Comparison of ENCODE assay signal across 15 mouse cellular contexts in genomic region chr4:126779148-126779581, GRCm38 (mm10). TPM values are rescaled to one million over a fixed set of nuclear protein-coding genes. Genes with fewer than 3 reads are reported as not detected.
DNase-seq lines count a peak whose midpoint lies in the region; ATAC-seq lines count a peak whose summit lies in the region.
"Had no signal": no experiment of that assay in that cellular context is flagged by ENCODE, and none has a peak within 500 bp of the region (broad histone marks: within the 10 kb centered on the region; RNA-seq: fewer than 3 reads in every experiment).

No protein-coding gene starts in this region.

- ATAC-seq in heart, embryonic 11.5 days (replicated peaks; ENCODE audit: insufficient number of reproducible peaks, low FRiP score, low TSS enrichment), result no peak
- ATAC-seq in forebrain, embryonic 12.5 days (ENCODE audit: low FRiP score), result 0 out of 2 replicates have a peak, but pooled peaks have one; percentile 54
- ATAC-seq in limb, embryonic 12.5 days (ENCODE audit: insufficient number of reproducible peaks, insufficient read depth, low FRiP score, low TSS enrichment, low read depth), result no peak

- intact Hi-C loops in heart, postnatal 25 days (cut with DNase I), result no loop called here

- H3K9ac ChIP-seq in heart, embryonic 11.5 days (ENCODE audit: low read depth, low read length), result no peak overlapping the region
- H3K9ac ChIP-seq in forebrain, embryonic 12.5 days, result no peak overlapping the region
- no peak overlapping the region for H3K9ac ChIP-seq in limb, embryonic 12.5 days (replicated peaks)

- no peak overlapping the region for H3K4me3 ChIP-seq in heart, embryonic 11.5 days (ENCODE audit: low read depth, low read length)
- H3K4me3 ChIP-seq in forebrain, embryonic 12.5 days (replicated peaks), result no peak overlapping the region
- H3K4me3 ChIP-seq in limb, embryonic 12.5 days (replicated peaks), result no peak overlapping the region

- 0 out of 2 replicates have a peak overlapping the region, but pooled peaks have one; percentile 27 for H3K4me2 ChIP-seq in heart, embryonic 11.5 days
- H3K4me2 ChIP-seq in forebrain, embryonic 12.5 days, result no peak overlapping the region
- no peak overlapping the region for H3K4me2 ChIP-seq in limb, embryonic 12.5 days

- no peak overlapping the region for H3K27ac ChIP-seq in heart, embryonic 11.5 days (ENCODE audit: low read depth, low read length)
- H3K27ac ChIP-seq in forebrain, embryonic 12.5 days, result peak overlapping the region; percentile 82
- H3K27ac ChIP-seq in limb, embryonic 12.5 days, result 0 out of 2 replicates have a peak overlapping the region, but pooled peaks have one; percentile 62

- H3K4me1 ChIP-seq in heart, embryonic 11.5 days (ENCODE audit: control insufficient read depth, insufficient read depth, low read length), result peaks cover 4% of the 10 kb centered on the region; the same call in 1 of the 2 replicates
- H3K4me1 ChIP-seq in forebrain, embryonic 12.5 days, result peaks cover 49% of the 10 kb centered on the region
- H3K4me1 ChIP-seq in limb, embryonic 12.5 days (replicated peaks), result peaks cover 62% of the 10 kb centered on the region

- H3K9me3 ChIP-seq in heart, embryonic 11.5 days (replicated peaks; ENCODE audit: control insufficient read depth, low read length), result no peaks in the 10 kb centered on the region
- H3K9me3 ChIP-seq in forebrain, embryonic 12.5 days, result no peaks in the 10 kb centered on the region
- no peaks in the 10 kb centered on the region for H3K9me3 ChIP-seq in limb, embryonic 12.5 days

- DNase-seq in heart, postnatal 25 days (ENCODE audit: low spot score), result no peak
- DNase-seq in brain, adult 2 months (ENCODE audit: low read depth, low spot score), result peak; percentile 74
- DNase-seq in thymus, adult 18-20 months, result no peak
- DNase-seq in layer of hippocampus, adult 9-11 months, result no peak
- DNase-seq in kidney, postnatal 36 days, result no peak
- DNase-seq: gastrocnemius, postnatal 25 days; kidney, adult 11 months; lung, adult 18-20 months had no signal

- H3K36me3 ChIP-seq in heart, embryonic 11.5 days (ENCODE audit: control insufficient read depth, insufficient read depth, low read length), result no peaks in the 10 kb centered on the region
- no peaks in the 10 kb centered on the region; the same call in 1 of the 2 replicates for H3K36me3 ChIP-seq in forebrain, embryonic 12.5 days (replicated peaks)
- H3K36me3 ChIP-seq in limb, embryonic 12.5 days, result no peaks in the 10 kb centered on the region

- 48% methylated on average over 8 of the region's 8 CpGs for WGBS in heart, embryonic 11.5 days (ENCODE audit: insufficient replicate concordance)
- WGBS in forebrain, embryonic 12.5 days, result 24% methylated on average over 8 of the region's 8 CpGs
- WGBS in limb, embryonic 12.5 days, result 44% methylated on average over 8 of the region's 8 CpGs

- no peaks in the 10 kb centered on the region for H3K27me3 ChIP-seq in heart, embryonic 11.5 days (ENCODE audit: control insufficient read depth, insufficient read depth, low read length)
- no peaks in the 10 kb centered on the region for H3K27me3 ChIP-seq in forebrain, embryonic 12.5 days
- no peaks in the 10 kb centered on the region for H3K27me3 ChIP-seq in limb, embryonic 12.5 days

RNA-seq across cellular contexts. Expression of gene AU040320, which starts 25.8 kb away (rescaled TPM):
- polyA plus RNA-seq in heart, embryonic 11.5 days (2014; fragmentation: Nextera tagmentation; extraction: Ambion mirVana), result 20.7 and 24.2 TPM in 2 replicates
- 10 to 100 TPM; 29.6 to 33.5 TPM for total RNA-seq in heart, postnatal 25 days (2021)
- 32.9 and 33.5 TPM in 2 replicates for polyA plus RNA-seq in forebrain, embryonic 12.5 days (2016; fragmentation: Nextera tagmentation; extraction: Ambion mirVana)
- 15.7 and 17.4 TPM in 2 replicates for polyA plus RNA-seq in limb, embryonic 12.5 days (2016; fragmentation: Nextera tagmentation; extraction: Ambion mirVana)

RNA-seq across cellular contexts. Expression of gene Ncdn, which starts 25.9 kb away (rescaled TPM):
- polyA plus RNA-seq in heart, embryonic 11.5 days (2014; fragmentation: Nextera tagmentation; extraction: Ambion mirVana), result 19.3 and 20.4 TPM in 2 replicates
- total RNA-seq in heart, postnatal 25 days (2021), result 10 to 100 TPM; 14.7 TPM
- 46.4 and 52.3 TPM in 2 replicates for polyA plus RNA-seq in forebrain, embryonic 12.5 days (2016; fragmentation: Nextera tagmentation; extraction: Ambion mirVana)
- polyA plus RNA-seq in limb, embryonic 12.5 days (2016; fragmentation: Nextera tagmentation; extraction: Ambion mirVana), result 33.5 and 35.8 TPM in 2 replicates

RNA-seq across cellular contexts. Expression of gene Tfap2e, which starts 43.1 kb away (rescaled TPM):
- polyA plus RNA-seq in heart, embryonic 11.5 days (2014; fragmentation: Nextera tagmentation; extraction: Ambion mirVana), result not detected in 2 replicates
- not detected for total RNA-seq in heart, postnatal 25 days (2021)
- polyA plus RNA-seq in forebrain, embryonic 12.5 days (2016; fragmentation: Nextera tagmentation; extraction: Ambion mirVana), result 0.87 and 1.2 TPM in 2 replicates
- not detected in 2 replicates for polyA plus RNA-seq in limb, embryonic 12.5 days (2016; fragmentation: Nextera tagmentation; extraction: Ambion mirVana)
- total RNA-seq: common myeloid progenitor, adult 5-6 weeks; gastrocnemius, postnatal 25 days; left cerebral cortex, postnatal 25 days; monocyte, adult 5-6 weeks had no signal
- polyA plus RNA-seq: stomach, embryonic 16.5 days had no signal
